9 mouse cellular contexts compared by ENCODE assay signal in genomic region chr17:5828583-5828836, GRCm38 (mm10). TPM values are rescaled to one million over a fixed set of nuclear protein-coding genes. Genes with fewer than 3 reads are reported as not detected.
DNase-seq lines count a peak whose midpoint lies in the region; ATAC-seq lines count a peak whose summit lies in the region.
"Had no signal": no experiment of that assay in that cellular context is flagged by ENCODE, and none has a peak within 500 bp of the region (broad histone marks: within the 10 kb centered on the region; RNA-seq: fewer than 3 reads in every experiment).

No protein-coding gene starts in this region.

- ATAC-seq in kidney, embryonic 15.5 days (replicated peaks; ENCODE audit: low FRiP score): no peak
- ATAC-seq in embryonic facial prominence, embryonic 11.5 days (replicated peaks; ENCODE audit: insufficient number of reproducible peaks, low FRiP score, low TSS enrichment, low read depth): peak; percentile 48
- no peak for ATAC-seq in midbrain, embryonic 16.5 days

- no peaks in the 10 kb centered on the region for H3K36me3 ChIP-seq in kidney, embryonic 15.5 days
- H3K36me3 ChIP-seq in embryonic facial prominence, embryonic 11.5 days (replicated peaks; ENCODE audit: control insufficient read depth, insufficient read depth, low read depth, low read length): no peaks in the 10 kb centered on the region
- no peaks in the 10 kb centered on the region for H3K36me3 ChIP-seq in midbrain, embryonic 16.5 days (ENCODE audit: control insufficient read depth, insufficient read depth, low read length)

- 30% methylated on average over 3 of the region's 3 CpGs for WGBS in kidney, embryonic 15.5 days
- WGBS in embryonic facial prominence, embryonic 11.5 days: 11% methylated on average over 3 of the region's 3 CpGs
- 7% methylated on average over 3 of the region's 3 CpGs for WGBS in midbrain, embryonic 16.5 days

- H3K4me1 ChIP-seq in kidney, embryonic 15.5 days: 0 out of 2 replicates have a peak, but pooled peaks cover 6% of the 10 kb centered on the region
- H3K4me1 ChIP-seq in embryonic facial prominence, embryonic 11.5 days (ENCODE audit: control insufficient read depth, insufficient read depth, low read length): peaks cover 3% of the 10 kb centered on the region; the same call in 1 of the 2 replicates
- peaks cover 7% of the 10 kb centered on the region for H3K4me1 ChIP-seq in midbrain, embryonic 16.5 days (ENCODE audit: control insufficient read depth, insufficient read depth, low read length)

- no peak overlapping the region for H3K9ac ChIP-seq in kidney, embryonic 15.5 days
- peak overlapping the region; percentile 37; the same call in 1 of the 2 replicates for H3K9ac ChIP-seq in embryonic facial prominence, embryonic 11.5 days (replicated peaks; ENCODE audit: low read length)
- H3K9ac ChIP-seq in midbrain, embryonic 16.5 days (ENCODE audit: low read depth, low read length): 0 out of 2 replicates have a peak overlapping the region, but pooled peaks have one; percentile 14

- H3K9me3 ChIP-seq in kidney, embryonic 15.5 days (replicated peaks): no peaks in the 10 kb centered on the region
- no peaks in the 10 kb centered on the region for H3K9me3 ChIP-seq in embryonic facial prominence, embryonic 11.5 days (replicated peaks; ENCODE audit: control insufficient read depth, low read length)
- no peaks in the 10 kb centered on the region for H3K9me3 ChIP-seq in midbrain, embryonic 16.5 days (replicated peaks; ENCODE audit: control insufficient read depth, low read length, poor library complexity, severe bottlenecking)

- no peak overlapping the region for H3K27ac ChIP-seq in kidney, embryonic 15.5 days
- H3K27ac ChIP-seq in embryonic facial prominence, embryonic 11.5 days (replicated peaks; ENCODE audit: low read depth, low read length): no peak overlapping the region
- H3K27ac ChIP-seq in midbrain, embryonic 16.5 days (ENCODE audit: low read length): no peak overlapping the region

- H3K4me2 ChIP-seq in kidney, embryonic 15.5 days: peak overlapping the region; percentile 43
- no peak overlapping the region; the same call in 1 of the 2 replicates for H3K4me2 ChIP-seq in embryonic facial prominence, embryonic 11.5 days (ENCODE audit: low read depth, low read length)
- peak overlapping the region; percentile 43 for H3K4me2 ChIP-seq in midbrain, embryonic 16.5 days (ENCODE audit: low read length)

- no peaks in the 10 kb centered on the region for H3K27me3 ChIP-seq in kidney, embryonic 15.5 days
- no peaks in the 10 kb centered on the region for H3K27me3 ChIP-seq in embryonic facial prominence, embryonic 11.5 days (ENCODE audit: control insufficient read depth, insufficient read depth, low read length)
- H3K27me3 ChIP-seq in midbrain, embryonic 16.5 days (ENCODE audit: control insufficient read depth, insufficient read depth, low read depth, low read length): no peaks in the 10 kb centered on the region

- DNase-seq in kidney, adult 11 months: no peak
- no peak for DNase-seq in embryonic facial prominence, embryonic 11.5 days (ENCODE audit: low spot score)
- peak; percentile 59 for DNase-seq in induced T-regulatory cell, adult 2 months (ENCODE audit: low read depth)
- no peak for DNase-seq in cerebellum, adult 18-20 months
- DNase-seq in urinary bladder, postnatal 25 days (ENCODE audit: low spot score): no peak
- no peak for DNase-seq in urinary bladder, postnatal 36 days (ENCODE audit: low spot score in 2 of 2)
- DNase-seq: left cerebral cortex, postnatal 4 days had no signal

- H3K4me3 ChIP-seq in kidney, embryonic 15.5 days (replicated peaks): no peak overlapping the region
- no peak overlapping the region for H3K4me3 ChIP-seq in embryonic facial prominence, embryonic 11.5 days (ENCODE audit: low read depth, low read length)
- no peak overlapping the region for H3K4me3 ChIP-seq in midbrain, embryonic 16.5 days (ENCODE audit: low read depth, low read length)

RNA-seq across cellular contexts. Expression of gene Snx9, which starts 12.6 kb away (rescaled TPM):
- polyA plus RNA-seq in kidney, embryonic 15.5 days (2015; fragmentation: Nextera tagmentation; extraction: Ambion mirVana): 34.8 and 36.4 TPM in 2 replicates
- polyA plus RNA-seq in embryonic facial prominence, embryonic 11.5 days (2014; fragmentation: Nextera tagmentation; extraction: Ambion mirVana): 30.4 and 31.2 TPM in 2 replicates
- polyA plus RNA-seq in midbrain, embryonic 16.5 days (2015; fragmentation: Nextera tagmentation; extraction: Ambion mirVana): 5.6 and 5.9 TPM in 2 replicates
